18 mouse cellular contexts compared by ENCODE assay signal in the genomic region with DNA sequence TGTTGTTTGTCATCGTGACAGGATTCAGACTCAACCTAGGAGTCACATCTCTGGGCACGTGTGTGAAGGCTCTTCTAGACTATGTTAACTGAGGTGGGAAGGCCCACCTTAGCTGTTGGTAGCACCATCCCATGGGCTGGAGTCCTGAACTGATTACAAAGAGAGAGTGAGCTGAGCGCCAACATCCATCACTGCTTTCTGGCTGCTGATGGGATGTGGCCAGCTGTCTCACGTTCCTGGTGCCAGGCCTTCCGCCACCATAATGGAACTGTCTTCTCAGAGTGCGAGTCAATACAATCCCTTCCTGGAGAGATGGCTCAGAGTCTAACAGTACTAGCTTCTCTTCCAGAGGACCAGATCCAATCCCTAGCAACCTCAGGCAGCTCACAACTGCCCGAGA.
"Had no signal": no experiment of that assay in that cellular context is flagged by ENCODE, and none has a peak within 500 bp of the region (broad histone marks: within the 10 kb centered on the region; RNA-seq: fewer than 3 reads in every experiment).

No protein-coding gene starts in this region.

- H3K27ac ChIP-seq: liver, embryonic 14.5 days; midbrain, embryonic 10.5 days; midbrain, embryonic 13.5 days; neural tube, embryonic 13.5 days; neural tube, embryonic 15.5 days had no signal

- H3K4me3 ChIP-seq: midbrain, embryonic 10.5 days; midbrain, embryonic 13.5 days; myocyte; neural tube, embryonic 13.5 days; neural tube, embryonic 15.5 days had no signal

- H3K9ac ChIP-seq: liver, embryonic 14.5 days; lung, embryonic 14.5 days; midbrain, embryonic 13.5 days; neural tube, embryonic 13.5 days; neural tube, embryonic 15.5 days had no signal

- H3K4me2 ChIP-seq: lung, embryonic 14.5 days; midbrain, embryonic 13.5 days; neural tube, embryonic 13.5 days; neural tube, embryonic 15.5 days had no signal

- H3K36me3 ChIP-seq: midbrain, embryonic 10.5 days; midbrain, embryonic 13.5 days; neural tube, embryonic 13.5 days; neural tube, embryonic 15.5 days had no signal

- ATAC-seq: midbrain, embryonic 13.5 days had no signal

- DNase-seq: lung, adult 18-20 months; lung, embryonic 14.5 days; lung, postnatal 10 days; lung, postnatal 4 days; retina, postnatal 1 day; right cerebral cortex, adult 18-20 months; right cerebral cortex, postnatal 25 days; right cerebral cortex, postnatal 4 days; spleen, adult 18-20 months; thymus, adult 18-20 months; thymus, postnatal 14 days; thymus, postnatal 36 days had no signal

- H3K9me3 ChIP-seq: midbrain, embryonic 10.5 days; midbrain, embryonic 13.5 days; neural tube, embryonic 13.5 days; neural tube, embryonic 15.5 days had no signal
